Comparison of ENCODE assay signal across 8 mouse cellular contexts in genomic region chr15:102920619-102921018, GRCm38 (mm10). TPM values are rescaled to one million over a fixed set of nuclear protein-coding genes. Genes with fewer than 3 reads are reported as not detected.
DNase-seq lines count a peak whose midpoint lies in the region; ATAC-seq and TF ChIP-seq lines count a peak whose summit lies in the region.
"Had no signal": no experiment of that assay in that cellular context is flagged by ENCODE, and none has a peak within 500 bp of the region (broad histone marks: within the 10 kb centered on the region; RNA-seq: fewer than 3 reads in every experiment).

No protein-coding gene starts in this region.

- no peak overlapping the region for H3K9ac ChIP-seq in heart, postnatal 0 days (replicated peaks; ENCODE audit: low read depth, low read length)

- no peaks in the 10 kb centered on the region for H3K36me3 ChIP-seq in forebrain, embryonic 10.5 days (replicated peaks)
- no peaks in the 10 kb centered on the region for H3K36me3 ChIP-seq in heart, postnatal 0 days (replicated peaks; ENCODE audit: control insufficient read depth, insufficient read depth, low read length)

- H3K27me3 ChIP-seq in forebrain, embryonic 10.5 days (ENCODE audit: poor library complexity, severe bottlenecking): peaks cover 100% of the 10 kb centered on the region
- H3K27me3 ChIP-seq in heart, postnatal 0 days (ENCODE audit: control insufficient read depth, insufficient read depth, low read length): peaks cover 99% of the 10 kb centered on the region

- H3K4me1 ChIP-seq in forebrain, embryonic 10.5 days: peaks cover 17% of the 10 kb centered on the region
- no peaks in the 10 kb centered on the region for H3K4me1 ChIP-seq in heart, postnatal 0 days (ENCODE audit: control insufficient read depth, insufficient read depth)

- H3K4me3 ChIP-seq in forebrain, embryonic 10.5 days: peak overlapping the region; percentile 30
- peak overlapping the region; percentile 20; the same call in 1 of the 2 replicates for H3K4me3 ChIP-seq in heart, postnatal 0 days (ENCODE audit: low read depth, low read length)

- ATAC-seq in heart, postnatal 0 days (ENCODE audit: insufficient read depth, low read depth): no peak; the same call in 1 of the 2 replicates

- H3K4me2 ChIP-seq in heart, postnatal 0 days (ENCODE audit: low read depth, low read length): peak overlapping the region; percentile 22; the same call in 1 of the 2 replicates

- TF ChIP-seq EP300 in heart, postnatal 0 days (IDR thresholded peaks at IDR 0.05; ENCODE audit: low read depth): no peak

- H3K27ac ChIP-seq in forebrain, embryonic 10.5 days: no peak overlapping the region
- H3K27ac ChIP-seq in heart, postnatal 0 days (ENCODE audit: low read depth): no peak overlapping the region

- H3K9me3 ChIP-seq in forebrain, embryonic 10.5 days: no peaks in the 10 kb centered on the region
- no peaks in the 10 kb centered on the region for H3K9me3 ChIP-seq in heart, postnatal 0 days (replicated peaks; ENCODE audit: control insufficient read depth, low read length)

- WGBS in forebrain, embryonic 10.5 days: under 1% methylated on average over 20 of the region's 20 CpGs
- WGBS in heart, postnatal 0 days: 2% methylated on average over 19 of the region's 20 CpGs

- peak; percentile 12 for DNase-seq in adrenal gland, adult 8-10 months
- peak; percentile 82 for DNase-seq in forebrain, embryonic 10.5 days (ENCODE audit: extremely low spot score, low spot score)
- DNase-seq in heart, postnatal 0 days (ENCODE audit: low spot score): no peak
- DNase-seq in kidney, postnatal 25 days: peak; percentile 70 to 76
- peak; percentile 86 for DNase-seq in neural tube, embryonic 10.5 days (ENCODE audit: extremely low spot score, low spot score)
- no peak for DNase-seq in spleen, adult 12 weeks (ENCODE audit: low spot score)
- no peak for DNase-seq in cerebellum, adult 18-20 months

- TF ChIP-seq CTCF in heart, postnatal 0 days (IDR thresholded peaks at IDR 0.05; ENCODE audit: low read depth): no peak

RNA-seq across cellular contexts. Expression of gene Hoxc13, which starts 0.3 kb away (rescaled TPM):
- total RNA-seq in adrenal gland, adult 8-10 months (2022): not detected
- polyA plus RNA-seq in forebrain, embryonic 10.5 days (2016; fragmentation: Nextera tagmentation; extraction: Ambion mirVana): not detected in 2 replicates
- total RNA-seq in heart, postnatal 0 days (2014; rRNA removed; ENCODE audit: low replicate concordance): not detected in 2 replicates
- not detected in 2 replicates for polyA plus RNA-seq in heart, postnatal 0 days (2015; fragmentation: Nextera tagmentation; extraction: Ambion mirVana)
- total RNA-seq: hematopoietic stem cell, adult 5-6 weeks had no signal

RNA-seq across cellular contexts. Expression of gene Hoxc12, which starts 15.9 kb away (rescaled TPM):
- not detected for total RNA-seq in adrenal gland, adult 8-10 months (2022)
- polyA plus RNA-seq in forebrain, embryonic 10.5 days (2016; fragmentation: Nextera tagmentation; extraction: Ambion mirVana): not detected in 2 replicates
- total RNA-seq in heart, postnatal 0 days (2014; rRNA removed; ENCODE audit: low replicate concordance): not detected in 2 replicates
- polyA plus RNA-seq in heart, postnatal 0 days (2015; fragmentation: Nextera tagmentation; extraction: Ambion mirVana): not detected in 2 replicates
- total RNA-seq: hematopoietic stem cell, adult 5-6 weeks had no signal

RNA-seq across cellular contexts. Expression of gene Hoxc11, which starts 33.6 kb away (rescaled TPM):
- total RNA-seq in adrenal gland, adult 8-10 months (2022): not detected
- polyA plus RNA-seq in forebrain, embryonic 10.5 days (2016; fragmentation: Nextera tagmentation; extraction: Ambion mirVana): not detected in 2 replicates
- total RNA-seq in heart, postnatal 0 days (2014; rRNA removed; ENCODE audit: low replicate concordance): not detected in 2 replicates
- polyA plus RNA-seq in heart, postnatal 0 days (2015; fragmentation: Nextera tagmentation; extraction: Ambion mirVana): not detected in 2 replicates
- total RNA-seq: hematopoietic stem cell, adult 5-6 weeks had no signal

RNA-seq across cellular contexts. Expression of gene Hoxc10, which starts 46.0 kb away (rescaled TPM):
- total RNA-seq in adrenal gland, adult 8-10 months (2022): under 1 TPM in 2 of 4 experiments, not detected in 2; 0.12 to 0.17 TPM
- polyA plus RNA-seq in forebrain, embryonic 10.5 days (2016; fragmentation: Nextera tagmentation; extraction: Ambion mirVana): not detected in 2 replicates
- total RNA-seq in heart, postnatal 0 days (2014; rRNA removed; ENCODE audit: low replicate concordance): not detected in 2 replicates
- not detected in 2 replicates for polyA plus RNA-seq in heart, postnatal 0 days (2015; fragmentation: Nextera tagmentation; extraction: Ambion mirVana)
- total RNA-seq: hematopoietic stem cell, adult 5-6 weeks had no signal

RNA-seq across cellular contexts. Expression of gene Hoxc5, which starts 46.6 kb away (rescaled TPM):
- total RNA-seq in adrenal gland, adult 8-10 months (2022): 10 to 100 TPM in 2 of 4 experiments, 1 to 10 TPM in 2; 6.4 to 16.0 (median 11.4) TPM
- polyA plus RNA-seq in forebrain, embryonic 10.5 days (2016; fragmentation: Nextera tagmentation; extraction: Ambion mirVana): not detected in 2 replicates
- 0.15 TPM in 1 of 2 replicates, not detected in the other for total RNA-seq in heart, postnatal 0 days (2014; rRNA removed; ENCODE audit: low replicate concordance)
- polyA plus RNA-seq in heart, postnatal 0 days (2015; fragmentation: Nextera tagmentation; extraction: Ambion mirVana): not detected in 2 replicates
- total RNA-seq: hematopoietic stem cell, adult 5-6 weeks had no signal

Comparison
In these comparisons a context has a peak if more than half of its experiments do, and no peak if none do; other contexts are left out.
1. DNase-seq: peak in adrenal gland, adult 8-10 months (single experiment), forebrain, embryonic 10.5 days (single experiment), kidney, postnatal 25 days (2 of 2) and neural tube, embryonic 10.5 days (single experiment); none in heart, postnatal 0 days (single experiment), spleen, adult 12 weeks (single experiment) and cerebellum, adult 18-20 months (0 of 2).